Mouse (Mus musculus) stomach, adult 2 months (tissue): ENCODE data around the gene Ccdc185. TPM values are rescaled to one million over a fixed set of nuclear protein-coding genes. Genes with fewer than 3 reads are reported as not detected.

Source experiments
- polyA plus RNA-seq: library from polyadenylated mRNA; depleted of rRNA; stranded (reverse); fragments of >200 nt; gene quantifications from 2 replicates; pipeline ENCODE4 v1.2.3, GENCODE M21; 2012; rRNA removed

The Ccdc185 gene
- polyA plus RNA-seq, result not detected in 2 replicates

DNA sequence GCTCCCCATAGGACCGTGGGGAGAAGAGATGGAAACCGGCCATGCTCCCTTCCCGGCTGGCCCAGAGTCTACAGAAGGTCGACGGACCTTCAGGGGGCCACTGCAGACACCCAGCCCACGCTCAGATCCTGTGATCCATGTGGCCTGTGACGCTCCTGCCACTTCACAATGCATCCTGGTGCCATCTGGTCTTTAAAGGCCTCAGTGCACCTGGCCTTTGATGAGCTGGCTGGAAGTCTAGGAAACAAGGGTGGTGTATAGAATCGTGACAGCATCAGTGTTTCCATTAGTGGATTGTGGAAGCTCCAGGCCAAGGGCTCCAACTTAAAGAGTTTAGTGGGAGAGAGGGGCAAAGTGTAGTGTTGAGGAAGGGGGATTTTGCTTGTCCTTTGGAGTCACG, at the start of gene Ccdc185:
Gene Ccdc185, minus strand, starts transcription at position 101 of the 400 bp plus-strand sequence.

DNA sequence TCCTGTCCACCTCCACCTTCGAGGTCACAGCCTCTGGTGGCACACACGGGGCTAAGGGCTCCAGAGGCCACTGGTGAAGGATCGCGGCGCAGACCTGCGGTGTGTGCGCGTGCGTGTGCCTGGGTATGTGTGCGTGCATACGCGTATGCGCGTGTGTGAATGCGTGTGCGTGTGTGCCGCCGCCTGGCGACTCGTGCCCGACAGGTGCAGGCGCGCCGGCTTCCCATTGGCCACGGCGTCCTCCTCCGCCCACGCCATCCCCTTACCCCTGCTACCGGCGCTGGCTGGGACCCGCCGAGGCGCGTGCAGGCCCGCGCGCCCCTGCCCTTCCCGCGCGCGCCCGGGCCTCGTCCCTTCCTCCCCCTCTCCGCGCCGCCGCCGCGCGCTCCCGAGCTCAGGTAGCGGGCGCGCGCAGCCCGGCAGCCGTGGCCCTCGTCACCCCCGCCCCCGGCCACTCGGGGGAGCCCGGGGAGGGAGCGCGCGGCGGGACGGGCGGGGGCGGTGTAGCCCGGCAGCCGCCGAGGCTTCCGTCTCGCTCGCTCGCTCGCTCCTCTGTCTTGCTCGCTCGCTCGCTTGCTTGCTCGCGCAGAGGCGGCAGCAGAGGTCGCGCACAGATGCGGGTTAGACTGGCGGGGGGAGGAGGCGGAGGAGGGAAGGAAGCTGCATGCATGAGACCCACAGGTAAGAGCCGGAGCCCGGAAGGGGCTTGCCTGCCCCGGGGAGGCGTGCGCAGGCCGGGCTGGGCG, 14.9 kb upstream of the Ccdc185 start, which contains the start of gene Susd4:
Gene Susd4, plus strand, starts transcription at position 145 of the 746 bp plus-strand sequence.

Other genes starting within 250 kb of the Ccdc185 start
- gene Capn2, start 231.6 kb downstream of the Ccdc185 start, polyA plus RNA-seq, result 11.0 and 12.8 TPM in 2 replicates
- gene Capn8, start 184.2 kb downstream of the Ccdc185 start, polyA plus RNA-seq, result 11.6 and 16.1 TPM in 2 replicates
- 0.66 and 0.75 TPM in 2 replicates for gene Susd4, start 14.7 kb upstream of the Ccdc185 start, polyA plus RNA-seq
- 0.22 and 0.36 TPM in 2 replicates for gene Tlr5, start 205.6 kb upstream of the Ccdc185 start, polyA plus RNA-seq